Mouse (Mus musculus) layer of hippocampus, adult 18-20 months (tissue): ENCODE data around the gene Glrx2. TPM values are rescaled to one million over a fixed set of nuclear protein-coding genes. Genes with fewer than 3 reads are reported as not detected.
A peak's percentile ranks its signal among the peaks of the same experiment; 100 is the strongest.
"Not testable (repeated sequence)": the region's sequence is repeated elsewhere in the genome, so short reads cannot be mapped to it uniquely, and the experiment has no call there.

Experiments
- DNase-seq, 2 experiments: peaks; one replicate each; pipeline ENCODE4 v3.0.0; 2022; ENCODE audit warnings: low spot score in 2 of 2
- long read RNA-seq: library from polyadenylated mRNA; stranded (forward); transcript quantifications from one replicate; pipeline ENCODE4 v2.0.0, GENCODE M21; 2021
- total RNA-seq, 2 experiments: library from RNA; stranded (reverse); gene quantifications; 2 replicates each; pipeline ENCODE4 v1.2.3; 2021

The Glrx2 gene
- 100 to 1,000 TPM; 114 to 120 TPM for total RNA-seq
- long read RNA-seq, transcript Glrx2-210 (4 exons, 3,337 nt): major isoform, 100 of 133 reads
- long read RNA-seq, partial matches to known transcripts: 4 of 133 reads
- long read RNA-seq, other reads (novel, unspliced or antisense): 16 of 133 reads

GRCm38 (mm10) chr1:143716038-143716437 lies at the start of gene Glrx2:
Gene Glrx2, plus strand, starts transcription at chr1:143716338.
- DNase-seq: not testable (repeated sequence)

GRCm38 (mm10) chr1:143675734-143676361 lies 40.3 kb upstream of the Glrx2 start:
- DNase-seq: no peak

DNA sequence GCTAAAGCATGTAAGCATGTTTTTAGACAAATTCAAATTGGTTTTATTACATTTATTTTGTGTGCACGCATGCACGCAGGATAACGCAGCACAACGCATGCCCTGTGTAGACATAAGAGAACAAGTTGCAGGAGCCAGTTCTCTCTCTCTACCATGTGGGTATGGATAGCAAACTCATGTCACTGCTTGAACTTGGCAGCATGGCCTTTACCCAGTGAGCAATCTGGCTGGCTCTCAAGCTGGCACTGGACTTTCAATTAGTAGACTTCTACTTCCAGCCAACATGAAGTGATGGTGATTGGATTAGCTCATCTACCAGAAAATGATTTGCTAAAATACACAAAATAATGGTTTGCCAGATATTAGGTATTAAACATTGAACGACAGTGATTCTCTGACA lies 35.0 kb upstream of the Glrx2 start:
- DNase-seq: no peak

DNA sequence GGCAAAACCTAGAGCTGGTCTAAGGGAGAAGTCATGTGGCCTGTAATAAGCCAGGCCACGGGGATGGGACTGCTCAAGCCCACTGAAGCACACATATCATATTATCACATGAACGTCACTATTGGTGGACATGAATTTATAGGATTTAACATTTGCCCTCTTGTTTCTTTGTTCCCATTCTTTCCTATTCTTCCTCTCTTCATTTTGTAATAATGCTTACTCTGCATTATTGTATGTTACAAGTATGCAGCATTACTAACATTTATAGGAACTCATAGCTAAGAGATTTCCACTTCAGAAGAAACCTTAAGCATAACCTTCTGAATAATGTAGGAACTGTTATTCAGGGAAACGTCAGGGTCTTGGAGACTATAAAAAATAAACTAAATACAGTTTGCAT lies 31.3 kb upstream of the Glrx2 start:
- no peak for DNase-seq

GRCm38 (mm10) chr1:143701736-143702135 lies 14.4 kb upstream of the Glrx2 start:
- DNase-seq: no peak

- no peak for DNase-seq
These were observed 13.9 kb upstream of the Glrx2 start for GRCm38 (mm10) chr1:143702141-143702740.

GRCm38 (mm10) chr1:143702741-143703262 lies 13.3 kb upstream of the Glrx2 start, which contains the start of gene Cdc73:
Gene Cdc73, minus strand, starts transcription at chr1:143702893.
- peak; percentile 85 to 96 for DNase-seq

DNA sequence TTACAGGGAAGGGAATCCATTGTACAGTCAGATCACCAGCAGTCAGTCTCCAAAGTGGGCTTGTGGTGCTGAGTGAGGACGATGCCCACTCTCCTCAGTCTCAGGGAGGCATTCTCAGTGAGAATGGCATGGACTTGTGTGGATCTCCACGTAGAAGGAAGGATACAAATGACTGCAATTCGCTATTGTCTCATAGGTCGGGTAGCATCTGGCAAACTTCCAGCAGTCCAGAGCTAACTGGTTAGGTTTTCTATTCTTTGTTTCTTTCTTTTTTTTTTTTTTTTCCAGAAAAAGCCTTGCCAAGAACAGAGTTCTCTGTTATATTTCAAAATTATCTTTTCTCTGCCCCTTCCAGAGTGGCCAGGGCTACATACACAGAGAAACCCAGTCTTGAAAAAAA lies 9.1 kb upstream of the Glrx2 start:
- DNase-seq: no peak

DNA sequence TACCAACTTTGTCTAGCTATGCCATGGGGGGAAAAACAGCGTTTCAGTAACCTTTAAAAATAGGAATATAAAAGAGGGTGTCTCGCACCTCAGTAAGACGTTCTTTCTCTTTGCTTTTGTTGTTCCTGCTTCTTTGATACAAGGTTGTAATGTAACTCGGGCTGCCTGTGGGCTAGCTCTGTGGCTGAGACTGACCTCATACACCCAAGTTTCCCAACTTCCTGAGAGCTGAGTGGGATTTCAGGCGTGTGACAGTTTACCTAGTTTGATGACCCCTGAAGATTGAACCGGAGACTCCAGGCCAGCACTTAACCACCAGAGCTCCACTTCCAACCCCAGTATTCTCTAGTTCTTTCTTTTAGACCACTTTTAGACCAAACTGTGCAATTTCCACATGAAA lies 7.8 kb upstream of the Glrx2 start:
- DNase-seq: no peak

DNA sequence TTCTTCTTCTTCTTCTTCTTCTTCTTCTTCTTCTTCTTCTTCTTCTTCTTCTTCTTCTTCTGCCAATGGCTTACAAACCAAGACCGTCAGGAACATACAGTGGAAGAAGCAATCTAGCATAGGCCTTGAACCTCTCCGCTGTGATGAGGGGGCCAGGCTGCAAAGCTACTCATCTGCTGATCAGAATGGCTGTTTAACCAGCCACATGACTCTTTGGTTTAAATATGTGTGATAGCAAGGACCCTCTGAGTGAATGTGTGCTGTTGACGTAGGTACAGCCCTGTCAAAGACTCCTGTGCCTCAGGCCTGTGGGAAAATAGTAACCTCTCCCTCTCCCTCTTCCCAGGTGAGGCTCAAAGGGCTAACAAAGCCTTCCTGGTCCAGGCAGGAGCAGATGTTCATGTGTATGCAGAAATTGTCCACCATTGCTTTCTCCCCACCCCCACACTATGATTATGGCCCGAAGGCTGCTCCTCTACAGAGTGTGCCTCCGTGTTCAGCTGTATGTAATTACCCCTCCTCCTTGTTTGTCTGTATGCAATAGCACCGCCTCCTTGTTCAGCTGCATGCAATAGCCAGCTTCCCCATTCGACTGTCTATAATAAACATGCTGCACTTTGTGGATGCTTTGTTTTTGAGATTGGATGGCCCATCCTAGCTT lies 6.0 kb upstream of the Glrx2 start:
- no peak for DNase-seq

DNA sequence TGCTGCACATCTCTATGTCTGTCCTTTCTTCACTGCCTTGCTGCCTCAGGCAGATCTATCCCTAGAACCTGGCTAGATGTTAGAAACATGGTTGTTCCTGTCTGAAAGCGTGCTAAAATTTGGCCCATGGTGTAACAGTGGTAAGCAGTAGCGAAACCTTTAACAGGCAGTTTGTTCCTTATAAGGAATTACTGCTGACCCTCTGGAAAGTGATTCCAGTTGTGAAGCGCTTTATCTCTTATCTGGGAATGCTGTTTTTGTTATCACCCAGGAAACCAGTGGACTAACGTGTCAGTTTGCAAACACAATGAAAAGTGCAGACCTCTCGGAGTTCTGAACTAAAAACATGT lies 5.5 kb upstream of the Glrx2 start:
- no peak for DNase-seq

GRCm38 (mm10) chr1:143724456-143725064 lies 8.4 kb downstream of the Glrx2 start:
- DNase-seq: no peak

- DNase-seq: no peak
These were observed 11.7 kb downstream of the Glrx2 start for GRCm38 (mm10) chr1:143727701-143728445.

DNA sequence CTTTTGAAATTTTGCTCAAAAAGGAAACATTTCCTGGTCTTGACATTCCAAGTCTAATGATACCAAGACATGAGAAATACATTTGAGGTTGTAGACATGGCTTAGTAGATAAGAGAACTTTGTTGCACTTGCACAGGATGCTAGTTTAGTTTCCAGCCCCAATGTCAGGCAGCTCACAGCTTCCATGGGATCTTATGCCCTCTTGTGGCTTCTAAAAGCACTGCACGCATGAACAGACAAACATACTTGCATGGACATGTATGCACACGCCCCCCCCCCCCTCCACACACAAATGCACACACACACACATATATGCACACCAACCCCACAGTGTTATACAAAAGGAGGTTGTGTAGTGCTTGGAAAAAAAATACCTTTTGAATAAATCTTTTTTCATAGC lies 14.8 kb downstream of the Glrx2 start:
- no peak for DNase-seq

GRCm38 (mm10) chr1:143731691-143732090 lies 15.6 kb downstream of the Glrx2 start:
- no peak for DNase-seq

DNA sequence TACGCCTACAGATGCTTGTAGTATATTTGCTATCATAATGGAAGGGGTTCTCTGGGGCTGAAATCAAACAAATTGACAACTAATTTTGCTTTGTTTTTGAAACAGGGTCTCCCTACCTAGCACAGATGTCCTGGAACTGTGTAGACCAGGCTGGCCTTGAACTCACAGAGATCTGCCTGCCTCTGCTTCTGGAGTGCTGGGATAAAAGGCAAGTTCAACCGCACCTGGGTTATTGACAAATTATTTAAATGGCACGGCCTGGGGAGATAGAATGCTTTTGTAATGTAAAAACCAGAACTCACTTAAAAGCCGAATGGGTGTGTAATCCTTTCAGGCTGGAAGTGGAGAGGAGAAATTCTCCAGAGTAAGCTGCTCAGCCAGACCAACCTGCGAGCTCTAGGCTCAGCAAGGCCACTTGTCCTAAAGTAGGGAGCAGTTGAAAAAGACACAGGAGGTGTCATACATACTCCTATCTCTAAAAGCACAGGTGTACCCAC lies 17.8 kb downstream of the Glrx2 start:
- no peak for DNase-seq

DNA sequence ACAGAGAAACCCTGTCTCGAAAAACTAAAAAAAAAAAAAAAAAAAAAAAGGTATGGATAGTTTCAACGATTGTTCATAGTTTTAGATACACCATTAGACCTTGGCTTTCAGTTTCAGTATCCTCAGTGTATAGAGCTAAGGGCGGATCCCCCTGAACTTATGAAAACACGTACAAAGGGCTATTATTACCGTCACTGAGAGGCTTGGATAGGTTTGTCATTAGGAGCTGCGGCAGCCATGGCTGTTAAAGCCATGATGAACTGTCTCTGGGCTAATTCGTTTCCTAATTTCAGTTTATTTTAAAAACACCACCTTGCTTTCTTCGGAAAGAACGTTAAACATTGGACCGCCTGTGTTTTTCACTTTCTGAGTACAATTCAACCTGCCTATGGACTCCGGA lies 22.7 kb downstream of the Glrx2 start:
- DNase-seq: no peak

DNA sequence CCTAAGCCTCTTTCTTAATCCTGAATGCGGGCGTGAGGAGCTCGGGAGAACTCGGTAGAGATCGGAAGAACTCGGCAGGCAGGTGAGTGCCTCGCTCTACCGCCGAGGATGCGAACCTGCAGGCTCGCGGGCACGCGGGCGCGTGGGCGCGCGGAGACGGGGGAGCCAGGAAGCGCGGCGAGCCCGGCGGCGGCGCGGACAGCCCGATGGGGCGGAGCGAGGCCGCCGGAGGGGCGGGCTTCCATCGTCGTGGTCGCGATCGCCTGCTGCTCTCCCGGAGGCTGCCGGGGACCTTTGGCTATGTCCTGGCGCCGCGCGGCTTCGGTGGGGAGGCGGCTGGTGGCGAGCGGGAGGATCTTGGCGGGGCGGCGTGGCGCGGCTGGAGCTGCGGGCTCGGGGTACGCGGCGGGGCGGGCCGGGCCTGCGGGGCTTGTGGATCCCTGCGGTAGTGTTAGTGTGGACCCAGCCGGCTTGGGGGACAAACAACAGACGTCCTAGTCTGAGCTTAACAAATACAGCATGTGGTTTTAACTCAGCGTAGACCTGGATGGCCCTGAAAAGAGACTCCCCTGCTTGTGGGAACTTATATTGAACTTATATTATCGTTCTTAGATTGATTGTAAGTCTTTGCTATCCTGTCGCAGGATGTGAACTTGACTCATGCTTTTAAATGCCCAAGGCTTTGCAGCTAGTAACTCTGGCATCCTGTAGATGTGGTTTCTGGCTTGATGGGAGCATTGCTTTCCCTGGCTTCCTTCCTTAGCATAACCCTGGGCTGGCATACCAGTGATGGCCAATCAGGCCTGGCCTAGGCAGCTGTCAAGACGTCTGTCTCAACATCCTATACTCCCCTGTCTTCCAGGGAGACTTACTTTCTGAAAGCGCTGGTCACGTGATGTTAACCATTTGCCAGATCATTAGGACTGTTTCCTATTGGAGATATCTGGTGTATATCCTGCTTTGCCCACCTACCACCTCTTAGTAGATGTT lies 23.5 kb downstream of the Glrx2 start:
- peak; percentile 81 to 88 for DNase-seq

DNA sequence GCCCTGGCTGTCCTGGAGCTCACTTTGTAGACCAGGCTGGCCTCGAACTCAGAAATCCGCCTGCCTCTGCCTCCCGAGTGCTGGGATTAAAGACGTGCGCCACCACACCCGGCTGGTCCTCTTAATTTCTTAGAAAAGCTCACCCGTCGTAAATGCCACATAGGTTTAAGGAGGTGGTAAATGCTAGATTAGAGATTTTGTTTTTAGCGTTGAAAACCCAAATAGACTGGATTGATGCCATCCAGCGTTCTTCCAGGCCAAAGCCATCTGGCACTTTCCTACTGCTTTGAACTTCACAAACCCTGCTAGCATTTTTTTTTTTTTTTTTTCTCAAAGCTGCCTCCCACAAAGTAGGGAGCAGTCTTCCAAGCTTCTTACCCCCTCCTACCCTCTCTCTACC lies 24.4 kb downstream of the Glrx2 start:
- peak in 1 of 2 experiments; percentile 50 for DNase-seq

- DNase-seq: no peak
These were observed 25.2 kb downstream of the Glrx2 start for GRCm38 (mm10) chr1:143741331-143741730.
